Mouse (Mus musculus) embryonic facial prominence, embryonic 14.5 days (tissue): Measurements from ENCODE around the gene Dock9. TPM values are rescaled to one million over a fixed set of nuclear protein-coding genes. Genes with fewer than 3 reads are reported as not detected.
A peak's percentile ranks its signal among the peaks of the same experiment; 100 is the strongest.

ENCODE experiments used
- ATAC-seq: fragments of 200-750 bp; cut with Nextera tagmentation; 2 replicates; pipeline ENCODE4 v1.8.0; 2017; ENCODE audit warnings: low read depth, moderate number of reproducible peaks, moderate TSS enrichment
- DNase-seq: peaks from one replicate; pipeline ENCODE4 v3.0.0-alpha.2; 2015; ENCODE audit warnings: low spot score
- H3K27ac ChIP-seq: fragments of 300-500 bp; sonication (generic); replicated peaks from 2 replicates; pipeline ENCODE4 v1.5.1; 2014; ENCODE audit warnings: low read depth, mild to moderate bottlenecking, low read length, moderate library complexity
- H3K27me3 ChIP-seq: fragments of 300-500 bp; sonication (generic); replicated peaks from 2 replicates; pipeline ENCODE4 v1.6.1; 2014; ENCODE audit warnings: low read length; ENCODE audit not compliant: control insufficient read depth, insufficient read depth
- H3K36me3 ChIP-seq: fragments of 300-500 bp; sonication (generic); 2 replicates; pipeline ENCODE4 v1.6.1; 2014; ENCODE audit warnings: low read length, mixed read lengths; ENCODE audit not compliant: control insufficient read depth, insufficient read depth
- H3K4me1 ChIP-seq: fragments of 300-500 bp; sonication (generic); 2 replicates; pipeline ENCODE4 v1.6.1; 2014; ENCODE audit warnings: antibody characterized with exemption, low read length; ENCODE audit not compliant: control insufficient read depth, insufficient read depth
- H3K4me2 ChIP-seq: fragments of 300-500 bp; sonication (generic); 2 replicates; pipeline ENCODE4 v1.6.1; 2014; ENCODE audit warnings: low read depth, mild to moderate bottlenecking, low read length, moderate library complexity, mixed read lengths
- H3K4me3 ChIP-seq: fragments of 300-500 bp; sonication (generic); 2 replicates; pipeline ENCODE4 v1.5.1; 2014; ENCODE audit warnings: low read depth, mild to moderate bottlenecking, low read length
- H3K9ac ChIP-seq: fragments of 300-500 bp; sonication (generic); 2 replicates; pipeline ENCODE4 v1.6.1; 2014; ENCODE audit warnings: low read depth, mild to moderate bottlenecking, low read length, moderate library complexity, mixed read lengths
- H3K9me3 ChIP-seq: fragments of 300-500 bp; sonication (generic); 2 replicates; pipeline ENCODE4 v1.6.1; 2016; ENCODE audit warnings: low read length; ENCODE audit not compliant: control insufficient read depth
- WGBS: fragments of 180-500 bp; shearing (Covaris S2); extraction: QIAGEN DNeasy Blood & Tissue Kit; methylation state at CpG from one replicate; pipeline ENCODE4 v1.1.7; 2014; 5-methylcytosine and 5-hydroxymethylcytosine counted together
- polyA plus RNA-seq: library from polyadenylated mRNA; unstranded; fragments of >200 nt; fragmentation: Nextera tagmentation; extraction: Ambion mirVana; gene quantifications from 2 replicates; pipeline ENCODE4 v1.2.1, GENCODE M21; 2014

Gene Dock9
- polyA plus RNA-seq, 1 experiment from 2014 or later = 14.0 TPM

DNA sequence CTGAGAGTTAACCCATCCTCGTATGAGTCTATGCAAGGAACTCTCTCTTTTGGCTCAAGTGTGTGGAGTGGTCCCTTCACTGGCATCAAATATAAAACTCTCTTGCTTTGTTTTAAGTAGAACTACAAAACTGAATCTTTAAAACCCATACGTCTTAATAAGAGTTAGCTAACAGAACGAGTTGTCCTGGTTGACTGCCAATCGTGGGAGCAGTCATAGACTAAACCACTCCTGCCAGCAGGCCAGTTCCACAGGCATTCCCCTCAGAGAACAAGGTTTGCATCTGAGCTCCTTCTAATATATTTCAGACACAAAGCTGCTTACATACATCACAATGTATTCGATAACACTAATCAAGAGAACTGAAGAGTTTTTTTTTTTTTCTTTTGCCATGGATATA is 203.0 kb downstream of the Dock9 start:
- DNase-seq = no peak
- Histone ChIP-seq H3K4me3 (no peak overlapping the region), H3K4me2 (no peak overlapping the region), H3K27me3 (no peaks in the 10 kb centered on the region), H3K27ac (no peak overlapping the region), H3K4me1 (0 out of 2 replicates have a peak, but pooled peaks cover 9% of the 10 kb centered on the region), H3K36me3 (no peaks in the 10 kb centered on the region), H3K9ac (no peak overlapping the region), H3K9me3 (no peaks in the 10 kb centered on the region)
- no peak for ATAC-seq
- 71% methylated on average over 5 of the region's 5 CpGs for WGBS

DNA sequence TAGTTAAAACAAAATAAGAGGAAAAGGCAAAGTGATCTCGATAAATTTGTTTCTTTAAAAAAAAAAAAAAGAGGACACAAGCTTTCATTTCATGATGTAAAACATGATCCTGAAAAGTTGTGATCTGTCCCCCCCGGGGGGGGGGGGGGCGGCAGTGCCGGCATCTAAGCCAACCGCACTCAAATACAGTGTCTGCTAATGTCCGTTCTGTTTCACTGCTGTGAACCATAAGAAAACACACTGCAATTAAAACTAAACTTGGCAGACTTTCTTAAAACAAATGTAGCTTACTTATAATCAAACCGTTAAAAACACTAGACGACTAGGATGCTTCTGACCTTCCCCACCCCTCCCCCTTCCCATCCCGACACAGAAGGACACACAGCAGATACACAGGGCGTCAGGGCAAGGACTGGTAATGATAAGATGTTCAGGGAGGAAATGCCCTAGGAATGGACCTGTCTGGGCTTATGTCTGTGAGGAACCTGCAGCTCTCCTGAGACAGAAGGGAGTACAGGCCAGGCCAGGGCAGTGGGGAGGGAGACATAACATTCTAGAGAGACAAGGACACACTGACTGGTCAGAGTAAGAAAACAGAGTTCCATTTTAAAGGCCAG is 204.2 kb downstream of the Dock9 start:
- no peak for ATAC-seq
- no peak overlapping the region; the same call in 1 of the 2 replicates for H3K27ac ChIP-seq
- 48% methylated on average over 10 of the region's 10 CpGs for WGBS

DNA sequence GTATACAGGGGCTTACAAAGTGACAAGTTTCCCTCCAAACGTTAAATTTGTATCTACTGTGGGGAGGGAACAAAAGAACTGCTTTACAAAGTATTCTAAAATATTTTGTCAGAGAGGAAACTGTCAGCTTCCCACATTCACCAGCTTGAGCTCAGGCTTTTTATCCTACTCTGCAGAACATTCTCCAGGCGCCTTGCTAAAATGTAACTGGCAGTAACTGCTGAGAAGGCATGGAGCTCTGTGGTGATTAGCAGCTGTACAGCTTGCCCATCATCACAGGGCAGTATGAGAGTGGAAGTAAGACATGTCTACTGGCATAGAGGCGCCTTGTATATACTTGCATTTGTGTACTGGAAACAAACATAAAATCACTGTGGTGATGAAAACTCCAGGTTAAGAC is 204.7 kb downstream of the Dock9 start:
- Histone ChIP-seq H3K9me3 (no peaks in the 10 kb centered on the region), H3K4me3 (no peak overlapping the region), H3K4me1 (peaks cover 9% of the 10 kb centered on the region; the same call in 1 of the 2 replicates), H3K9ac (no peak overlapping the region), H3K4me2 (no peak overlapping the region), H3K27me3 (no peaks in the 10 kb centered on the region), H3K36me3 (no peaks in the 10 kb centered on the region), H3K27ac (0 out of 2 replicates have a peak overlapping the region, but pooled peaks have one; percentile 28)
- WGBS = 49% methylated on average over 3 of the region's 3 CpGs
- peak; percentile 31 for DNase-seq
- ATAC-seq = no peak

More for the DNA sequence above, 204.2 kb downstream of the Dock9 start:
- DNase-seq = peak; percentile 19
- Histone ChIP-seq H3K9ac (no peak overlapping the region), H3K9me3 (no peaks in the 10 kb centered on the region), H3K4me3 (no peak overlapping the region), H3K27me3 (no peaks in the 10 kb centered on the region), H3K36me3 (no peaks in the 10 kb centered on the region), H3K4me1 (peaks cover 9% of the 10 kb centered on the region; the same call in 1 of the 2 replicates), H3K4me2 (no peak overlapping the region)

DNA sequence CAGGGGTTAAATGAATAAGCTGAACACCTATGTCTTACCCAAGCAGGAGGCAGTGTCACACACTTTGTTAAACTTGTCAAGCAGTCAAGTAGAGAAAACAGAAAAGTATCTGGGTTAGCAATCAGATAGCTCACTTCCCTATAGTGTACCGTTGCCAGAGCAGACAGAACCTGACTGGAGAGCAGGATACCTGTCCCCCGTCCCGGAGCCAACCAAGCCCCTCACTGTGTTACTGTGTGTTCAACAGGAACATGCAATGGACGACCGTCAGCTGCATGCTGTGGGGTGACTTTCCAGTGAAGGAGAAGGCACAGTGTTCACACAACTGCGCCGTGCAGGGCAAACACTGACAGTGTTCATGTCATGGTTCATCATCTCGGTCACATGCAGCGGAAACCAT is 205.3 kb downstream of the Dock9 start:
- Histone ChIP-seq H3K4me1 (peaks cover 9% of the 10 kb centered on the region; the same call in 1 of the 2 replicates), H3K4me2 (no peak overlapping the region), H3K9me3 (no peaks in the 10 kb centered on the region), H3K27ac (no peak overlapping the region), H3K4me3 (no peak overlapping the region), H3K27me3 (no peaks in the 10 kb centered on the region), H3K36me3 (no peaks in the 10 kb centered on the region), H3K9ac (no peak overlapping the region)
- DNase-seq (no peak), ATAC-seq (no peak)
- 71% methylated on average over 9 of the region's 9 CpGs for whole genome bisulfite sequencing

DNA sequence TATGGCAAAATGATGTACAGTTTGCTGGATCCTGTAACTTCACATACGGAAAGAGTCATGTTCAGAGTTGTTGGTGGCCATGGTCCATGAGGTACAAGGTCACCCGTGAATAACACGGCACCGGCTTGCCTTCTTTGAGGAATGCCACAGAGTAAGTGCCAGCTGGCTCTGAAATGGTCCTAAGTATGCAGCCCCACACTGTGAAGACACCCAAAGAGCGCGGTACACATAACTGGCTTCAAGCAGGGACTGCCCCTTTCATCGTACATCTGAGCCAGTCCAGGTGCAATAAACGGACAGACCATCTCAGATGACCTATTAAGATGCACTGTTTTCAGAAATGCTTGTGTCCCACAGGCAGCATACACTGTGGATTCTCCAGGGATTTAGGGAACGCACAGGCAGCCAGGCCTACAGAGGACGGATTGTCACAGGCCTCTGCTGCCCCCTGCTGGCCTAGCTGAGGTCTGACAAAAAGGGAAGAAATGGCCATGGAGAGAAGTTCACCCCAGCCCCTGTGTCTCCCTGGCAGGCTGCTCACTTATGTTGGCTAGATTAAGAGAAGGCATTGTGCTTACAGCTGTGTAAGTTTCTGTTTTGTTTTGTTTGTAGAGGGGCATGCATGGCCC is 208.4 kb downstream of the Dock9 start:
- no peak overlapping the region for H3K4me3 ChIP-seq
- peaks cover 18% of the 10 kb centered on the region for H3K4me1 ChIP-seq
- peak; percentile 66 for ATAC-seq

DNA sequence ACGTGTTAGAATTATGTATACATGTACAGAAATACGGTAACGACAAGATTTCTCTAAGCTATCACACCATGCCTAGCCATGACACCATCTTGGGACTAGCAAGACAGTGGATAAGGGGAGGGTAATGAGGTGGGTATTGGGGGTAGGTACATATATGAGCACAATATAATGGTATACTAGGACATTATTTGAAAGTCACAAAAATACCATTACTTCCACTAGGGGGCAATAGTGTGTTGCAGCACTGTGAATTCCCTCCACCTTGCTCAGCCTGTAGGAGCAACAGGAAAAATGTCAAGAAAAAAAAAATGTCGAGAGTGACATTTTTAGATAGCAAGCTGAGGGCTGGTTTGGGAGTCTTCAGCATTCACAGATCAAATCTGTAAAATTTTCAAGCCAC is 209.2 kb downstream of the Dock9 start:
- ATAC-seq = no peak
- Histone ChIP-seq H3K27me3 (no peaks in the 10 kb centered on the region), H3K4me3 (no peak overlapping the region), H3K27ac (no peak overlapping the region), H3K36me3 (no peaks in the 10 kb centered on the region), H3K4me2 (no peak overlapping the region), H3K9me3 (no peaks in the 10 kb centered on the region), H3K4me1 (peaks cover 18% of the 10 kb centered on the region), H3K9ac (no peak overlapping the region)
- 75% methylated on average over 4 of the region's 4 CpGs for WGBS
- peak; percentile 76 for DNase-seq

More for the DNA sequence above, 208.4 kb downstream of the Dock9 start:
- WGBS = 53% methylated on average over 10 of the region's 10 CpGs
- no peaks in the 10 kb centered on the region for H3K27me3 ChIP-seq
- H3K36me3 ChIP-seq = no peaks in the 10 kb centered on the region
- H3K9me3 ChIP-seq = no peaks in the 10 kb centered on the region
- H3K9ac ChIP-seq = no peak overlapping the region
- peak; percentile 83 for DNase-seq
- no peak overlapping the region for H3K27ac ChIP-seq
- no peak overlapping the region for H3K4me2 ChIP-seq

DNA sequence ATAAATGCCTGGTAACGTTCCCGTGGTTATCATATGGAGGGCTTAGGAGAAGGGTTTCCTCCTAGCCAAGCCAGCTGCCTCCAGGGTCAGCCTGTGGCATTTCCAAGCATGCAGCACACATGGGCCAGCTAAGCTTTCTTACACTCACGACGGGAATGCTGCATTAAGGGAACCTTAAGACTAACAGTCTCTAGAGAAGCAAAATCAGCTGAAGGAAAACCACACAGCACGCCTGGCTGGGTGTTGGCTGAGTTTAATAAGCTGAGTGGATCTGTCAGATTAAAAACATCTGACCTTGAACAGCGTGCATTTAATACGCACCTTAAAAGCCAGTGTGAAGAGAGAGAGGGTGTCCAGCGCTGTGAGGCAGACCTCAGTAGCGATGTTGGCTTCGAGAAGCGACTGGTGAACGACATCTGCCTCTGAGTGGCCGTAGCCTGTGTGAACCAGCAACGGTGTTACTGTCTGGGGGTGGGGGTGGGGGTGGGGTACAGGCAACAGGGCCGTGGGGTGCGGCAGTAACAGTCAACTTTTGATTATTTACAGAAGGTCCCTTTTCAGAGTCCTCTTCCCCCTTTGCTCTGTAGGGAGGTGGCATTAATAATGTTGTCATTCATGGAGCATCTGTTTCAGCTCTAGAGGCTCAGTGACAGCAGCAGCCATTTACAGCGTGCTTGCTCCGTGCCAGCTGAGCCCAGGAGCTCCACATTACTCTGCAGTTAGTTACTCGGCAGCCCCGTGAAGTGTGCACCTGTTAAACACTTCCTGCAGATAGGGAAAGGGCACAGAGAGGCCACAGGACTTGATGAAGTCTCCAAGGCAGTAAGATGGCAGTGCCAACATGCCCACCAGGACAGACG is 211.5 kb downstream of the Dock9 start:
- Histone ChIP-seq H3K4me3 (no peak overlapping the region), H3K27me3 (no peaks in the 10 kb centered on the region), H3K9ac (no peak overlapping the region), H3K4me1 (peaks cover 9% of the 10 kb centered on the region), H3K36me3 (no peaks in the 10 kb centered on the region), H3K9me3 (no peaks in the 10 kb centered on the region), H3K4me2 (peak overlapping the region; percentile 29), H3K27ac (no peak overlapping the region)
- WGBS = 31% methylated on average over 21 of the region's 21 CpGs
- DNase-seq = peak; percentile 65
- ATAC-seq = no peak; the same call in 1 of the 2 replicates

DNA sequence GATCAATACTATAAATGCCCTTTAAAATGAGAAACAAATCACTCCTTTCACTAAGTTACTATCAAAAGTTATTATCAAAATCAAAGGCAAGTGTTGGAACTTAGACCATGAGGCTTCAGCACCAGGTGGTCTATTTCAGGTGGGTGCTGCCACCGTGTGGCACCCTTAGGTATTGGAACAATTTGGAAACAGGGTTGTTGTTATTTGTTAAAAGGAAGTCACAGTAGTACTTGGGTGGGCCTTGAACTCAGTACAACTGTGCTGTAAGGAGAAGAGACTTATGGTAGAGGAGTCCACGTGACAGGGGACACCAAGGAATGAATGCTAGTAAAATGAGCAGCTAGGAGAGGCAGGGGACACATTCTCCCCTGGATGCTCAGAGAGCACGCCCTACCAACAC is 218.6 kb downstream of the Dock9 start:
- no peaks in the 10 kb centered on the region for H3K9me3 ChIP-seq
- no peak overlapping the region for H3K27ac ChIP-seq
- H3K4me2 ChIP-seq = no peak overlapping the region
- ATAC-seq (peak; percentile 26; the same call in 1 of the 2 replicates), DNase-seq (peak; percentile 51)
- no peak overlapping the region for H3K4me3 ChIP-seq
- no peaks in the 10 kb centered on the region for H3K4me1 ChIP-seq
- H3K9ac ChIP-seq = no peak overlapping the region
- 38% methylated on average over 3 of the region's 3 CpGs for WGBS
- peaks cover 7% of the 10 kb centered on the region; the same call in 1 of the 2 replicates for H3K36me3 ChIP-seq
- H3K27me3 ChIP-seq = no peaks in the 10 kb centered on the region
